Mouse (Mus musculus): Measurements from ENCODE around the gene Dpf1. TPM values are rescaled to one million over a fixed set of nuclear protein-coding genes. Genes with fewer than 3 reads are reported as not detected.

Gene Dpf1
- polyA plus RNA-seq (2017; shearing (Covaris generic)): not detected

GRCm38 (mm10) chr7:29303738-29304462 lies at the start of gene Dpf1:
Gene Dpf1 (plus strand): TSS chr7:29303951.

GRCm38 (mm10) chr7:29281201-29282073 lies 22.3 kb upstream of the Dpf1 start, which contains the start of gene Spint2:
Gene Spint2 (minus strand): TSS chr7:29281912.

GRCm38 (mm10) chr7:29288942-29289638 lies 14.7 kb upstream of the Dpf1 start, which contains the start of gene Ppp1r14a:
Gene Ppp1r14a (plus strand): TSS chr7:29289308.

Other genes starting within 250 kb of the Dpf1 start
- gene Ryr1, start 178.8 kb upstream of the Dpf1 start, polyA plus RNA-seq (2017; shearing (Covaris generic)): under 1 TPM; 0.16 to 0.95 TPM
- 1 to 10 TPM in 1 of 2 experiments, under 1 TPM in 1; 0.59 to 2.7 TPM for gene Rasgrp4, start 169.1 kb upstream of the Dpf1 start, polyA plus RNA-seq (2017; shearing (Covaris generic))
- 10 to 100 TPM; 63.1 to 73.0 TPM for gene Fam98c, start 147.7 kb upstream of the Dpf1 start, polyA plus RNA-seq (2017; shearing (Covaris generic))
- gene Ggn, start 133.7 kb upstream of the Dpf1 start, polyA plus RNA-seq (2017; shearing (Covaris generic)): under 1 TPM; 0.11 to 0.24 TPM
- gene Spred3, start 133.5 kb upstream of the Dpf1 start, polyA plus RNA-seq (2017; shearing (Covaris generic)): under 1 TPM in 1 of 2 experiments, not detected in 1; 0.29 TPM
- 100 to 1,000 TPM; 281 to 290 TPM for gene Psmd8, start 123.2 kb upstream of the Dpf1 start, polyA plus RNA-seq (2017; shearing (Covaris generic))
- gene Catsperg1, start 89.9 kb upstream of the Dpf1 start, polyA plus RNA-seq (2017; shearing (Covaris generic)): 1 to 10 TPM; 1.1 to 1.2 TPM
- 1 to 10 TPM; 2.2 to 5.9 TPM for gene Kcnk6, start 71.4 kb upstream of the Dpf1 start, polyA plus RNA-seq (2017; shearing (Covaris generic))
- 10 to 100 TPM; 39.8 to 47.0 TPM for gene Yif1b, start 65.6 kb upstream of the Dpf1 start, polyA plus RNA-seq (2017; shearing (Covaris generic))
- gene 2200002D01Rik, start 55.5 kb upstream of the Dpf1 start, polyA plus RNA-seq (2017; shearing (Covaris generic)): 1 to 10 TPM; 1.9 to 5.8 TPM
- gene Spint2, start 22.0 kb upstream of the Dpf1 start, polyA plus RNA-seq (2017; shearing (Covaris generic)): 100 to 1,000 TPM; 184 to 192 TPM
- gene Ppp1r14a, start 14.6 kb upstream of the Dpf1 start, polyA plus RNA-seq (2017; shearing (Covaris generic)): under 1 TPM in 1 of 2 experiments, not detected in 1; 0.57 TPM
- gene Sipa1l3, start 214.7 kb downstream of the Dpf1 start, polyA plus RNA-seq (2017; shearing (Covaris generic)): 1 to 10 TPM; 5.7 to 7.4 TPM